In genomic region chr16:91549616-91550015, GRCm38 (mm10) we compare ENCODE assay signal across 10 mouse cellular contexts. TPM values are rescaled to one million over a fixed set of nuclear protein-coding genes. Genes with fewer than 3 reads are reported as not detected.
DNase-seq lines count a peak whose midpoint lies in the region; ATAC-seq lines count a peak whose summit lies in the region.
"Had no signal": no experiment of that assay in that cellular context is flagged by ENCODE, and none has a peak within 500 bp of the region (broad histone marks: within the 10 kb centered on the region; RNA-seq: fewer than 3 reads in every experiment).

No protein-coding gene starts in this region.

- H3K27ac ChIP-seq in heart, embryonic 13.5 days (replicated peaks): peak overlapping the region; percentile 91
- peak overlapping the region; percentile 17; the same call in 1 of the 2 replicates for H3K27ac ChIP-seq in midbrain, embryonic 10.5 days (replicated peaks)
- H3K27ac ChIP-seq in midbrain, embryonic 13.5 days: no peak overlapping the region
- H3K27ac ChIP-seq in intestine, embryonic 15.5 days: peak overlapping the region; percentile 70
- H3K27ac ChIP-seq: embryonic facial prominence, embryonic 15.5 days had no signal

- H3K4me2 ChIP-seq in heart, embryonic 13.5 days: peak overlapping the region; percentile 87
- no peak overlapping the region for H3K4me2 ChIP-seq in midbrain, embryonic 13.5 days (replicated peaks)
- H3K4me2 ChIP-seq in intestine, embryonic 15.5 days (replicated peaks): peak overlapping the region; percentile 74

- H3K27me3 ChIP-seq in heart, embryonic 13.5 days (replicated peaks): no peaks in the 10 kb centered on the region
- H3K27me3 ChIP-seq in midbrain, embryonic 10.5 days (ENCODE audit: low read depth, poor library complexity, severe bottlenecking): peaks cover 28% of the 10 kb centered on the region
- peaks cover 12% of the 10 kb centered on the region; the same call in 1 of the 2 replicates for H3K27me3 ChIP-seq in midbrain, embryonic 13.5 days
- no peaks in the 10 kb centered on the region for H3K27me3 ChIP-seq in intestine, embryonic 15.5 days (replicated peaks)
- H3K27me3 ChIP-seq in splenic B cell, adult 2 months (ENCODE audit: control insufficient read depth, insufficient read depth, low read length, poor library complexity, severe bottlenecking): no peaks in the 10 kb centered on the region
- H3K27me3 ChIP-seq: embryonic facial prominence, embryonic 15.5 days had no signal

- ATAC-seq in heart, embryonic 13.5 days (ENCODE audit: extremely low read depth, insufficient number of reproducible peaks, low FRiP score, low TSS enrichment): no peak
- ATAC-seq in midbrain, embryonic 13.5 days: no peak
- ATAC-seq in intestine, embryonic 15.5 days: no peak

- no peaks in the 10 kb centered on the region for H3K9me3 ChIP-seq in heart, embryonic 13.5 days
- H3K9me3 ChIP-seq in midbrain, embryonic 10.5 days (replicated peaks): no peaks in the 10 kb centered on the region
- no peaks in the 10 kb centered on the region for H3K9me3 ChIP-seq in midbrain, embryonic 13.5 days
- H3K9me3 ChIP-seq in intestine, embryonic 15.5 days: no peaks in the 10 kb centered on the region
- H3K9me3 ChIP-seq: embryonic facial prominence, embryonic 15.5 days had no signal

- H3K36me3 ChIP-seq in heart, embryonic 13.5 days: peaks cover 10% of the 10 kb centered on the region
- 0 out of 2 replicates have a peak, but pooled peaks cover under 1% of the 10 kb centered on the region for H3K36me3 ChIP-seq in midbrain, embryonic 10.5 days
- no peaks in the 10 kb centered on the region for H3K36me3 ChIP-seq in midbrain, embryonic 13.5 days
- no peaks in the 10 kb centered on the region for H3K36me3 ChIP-seq in intestine, embryonic 15.5 days
- peaks cover 2% of the 10 kb centered on the region; the same call in 1 of the 2 replicates for H3K36me3 ChIP-seq in splenic B cell, adult 2 months (ENCODE audit: control insufficient read depth, insufficient read depth, low read length, poor library complexity, severe bottlenecking)
- H3K36me3 ChIP-seq: embryonic facial prominence, embryonic 15.5 days had no signal

- H3K4me3 ChIP-seq in heart, embryonic 13.5 days: peak overlapping the region; percentile 88
- H3K4me3 ChIP-seq in midbrain, embryonic 10.5 days: no peak overlapping the region
- no peak overlapping the region for H3K4me3 ChIP-seq in midbrain, embryonic 13.5 days (replicated peaks)
- no peak overlapping the region for H3K4me3 ChIP-seq in intestine, embryonic 15.5 days (replicated peaks)

- 59% methylated on average over 5 of the region's 5 CpGs for WGBS in heart, embryonic 13.5 days
- 63% methylated on average over 5 of the region's 5 CpGs for WGBS in midbrain, embryonic 10.5 days
- WGBS in midbrain, embryonic 13.5 days: 57% methylated on average over 5 of the region's 5 CpGs
- 65% methylated on average over 5 of the region's 5 CpGs for WGBS in intestine, embryonic 15.5 days

- peaks cover 87% of the 10 kb centered on the region for H3K4me1 ChIP-seq in heart, embryonic 13.5 days
- peaks cover 60% of the 10 kb centered on the region for H3K4me1 ChIP-seq in midbrain, embryonic 10.5 days
- H3K4me1 ChIP-seq in midbrain, embryonic 13.5 days (replicated peaks): peaks cover 43% of the 10 kb centered on the region
- H3K4me1 ChIP-seq in intestine, embryonic 15.5 days (replicated peaks): peaks cover 41% of the 10 kb centered on the region

- peak overlapping the region; percentile 98 for H3K9ac ChIP-seq in heart, embryonic 13.5 days
- H3K9ac ChIP-seq in midbrain, embryonic 13.5 days (replicated peaks): no peak overlapping the region
- no peak overlapping the region for H3K9ac ChIP-seq in intestine, embryonic 15.5 days
- H3K9ac ChIP-seq: embryonic facial prominence, embryonic 15.5 days had no signal

- no peak for DNase-seq in heart, adult 8-10 months (ENCODE audit: low spot score)
- no peak for DNase-seq in midbrain, embryonic 10.5 days (ENCODE audit: low spot score)
- DNase-seq in splenic B cell, adult 2 months (ENCODE audit: low read depth, low spot score): peak; percentile 69
- no peak for DNase-seq in spleen, postnatal 36 days (ENCODE audit: low spot score in 2 of 2)
- DNase-seq in cerebellum, postnatal 36 days: no peak
- DNase-seq: cerebellum, postnatal 14 days had no signal

RNA-seq across cellular contexts. Expression of gene Ifngr2, which starts 2.7 kb away (rescaled TPM):
- polyA plus RNA-seq in heart, embryonic 13.5 days (2015; fragmentation: Nextera tagmentation; extraction: Ambion mirVana): 103 and 108 TPM in 2 replicates
- total RNA-seq in heart, adult 8-10 months (2022): 100 to 1,000 TPM; 122 to 145 (median 132) TPM
- polyA plus RNA-seq in midbrain, embryonic 10.5 days (2016; fragmentation: Nextera tagmentation; extraction: Ambion mirVana): 23.8 and 34.5 TPM in 2 replicates
- 57.6 and 63.5 TPM in 2 replicates for polyA plus RNA-seq in midbrain, embryonic 13.5 days (2015; fragmentation: Nextera tagmentation; extraction: Ambion mirVana)
- 76.4 and 90.6 TPM in 2 replicates for polyA plus RNA-seq in intestine, embryonic 15.5 days (2015; fragmentation: Nextera tagmentation; extraction: Ambion mirVana)

RNA-seq across cellular contexts. Expression of gene Tmem50b, which starts 48.0 kb away (rescaled TPM):
- polyA plus RNA-seq in heart, embryonic 13.5 days (2015; fragmentation: Nextera tagmentation; extraction: Ambion mirVana): 45.9 and 56.5 TPM in 2 replicates
- 10 to 100 TPM; 49.1 to 56.7 (median 50.9) TPM for total RNA-seq in heart, adult 8-10 months (2022)
- polyA plus RNA-seq in midbrain, embryonic 10.5 days (2016; fragmentation: Nextera tagmentation; extraction: Ambion mirVana): 41.4 and 43.3 TPM in 2 replicates
- 50.5 and 55.1 TPM in 2 replicates for polyA plus RNA-seq in midbrain, embryonic 13.5 days (2015; fragmentation: Nextera tagmentation; extraction: Ambion mirVana)
- polyA plus RNA-seq in intestine, embryonic 15.5 days (2015; fragmentation: Nextera tagmentation; extraction: Ambion mirVana): 31.7 and 32.2 TPM in 2 replicates
